Mouse (Mus musculus) forebrain, embryonic 14.5 days (tissue): ENCODE measurements around the gene Urb2. TPM values are rescaled to one million over a fixed set of nuclear protein-coding genes. Genes with fewer than 3 reads are reported as not detected.

ENCODE experiments used
- ATAC-seq: fragments of 200-750 bp; cut with Nextera tagmentation; 2 replicates; pipeline ENCODE4 v1.8.0; 2017; ENCODE audit warnings: mild to moderate bottlenecking, moderate library complexity
- DNase-seq: peaks from one replicate; pipeline ENCODE4 v3.0.0-alpha.2; 2015; ENCODE audit warnings: low spot score
- H3K27ac ChIP-seq: fragments of 300-500 bp; sonication (generic); 2 replicates; pipeline ENCODE4 v1.5.1; 2014; ENCODE audit warnings: low read depth, mild to moderate bottlenecking, control low read depth, low read length, moderate library complexity
- H3K27me3 ChIP-seq: fragments of 300-500 bp; sonication (generic); replicated peaks from 2 replicates; pipeline ENCODE4 v1.6.1; 2014; ENCODE audit warnings: low read length, control low read depth, mixed read lengths; ENCODE audit not compliant: control insufficient read depth, insufficient read depth
- H3K36me3 ChIP-seq: fragments of 300-500 bp; sonication (generic); 2 replicates; pipeline ENCODE4 v1.6.1; 2014; ENCODE audit warnings: low read length, control low read depth; ENCODE audit not compliant: control insufficient read depth, insufficient read depth
- H3K4me1 ChIP-seq: fragments of 300-500 bp; sonication (generic); 2 replicates; pipeline ENCODE4 v1.6.1; 2014; ENCODE audit warnings: antibody characterized with exemption, low read length, control low read depth; ENCODE audit not compliant: control insufficient read depth, insufficient read depth
- H3K4me2 ChIP-seq: fragments of 300-500 bp; sonication (generic); 2 replicates; pipeline ENCODE4 v1.6.1; 2014; ENCODE audit warnings: mild to moderate bottlenecking, control low read depth, low read length
- H3K4me3 ChIP-seq: fragments of 300-500 bp; sonication (generic); 2 replicates; pipeline ENCODE4 v1.5.1; 2014; ENCODE audit warnings: low read depth, low read length, control low read depth
- H3K9ac ChIP-seq: fragments of 300-500 bp; sonication (generic); 2 replicates; pipeline ENCODE4 v1.6.1; 2014; ENCODE audit warnings: mild to moderate bottlenecking, low read length, control low read depth, moderate library complexity
- H3K9me3 ChIP-seq: fragments of 300-500 bp; sonication (generic); replicated peaks from 2 replicates; pipeline ENCODE4 v1.6.1; 2016; ENCODE audit warnings: low read length, control low read depth, mixed read lengths; ENCODE audit not compliant: control insufficient read depth
- WGBS: fragments of 180-500 bp; shearing (Covaris S2); extraction: QIAGEN DNeasy Blood & Tissue Kit; methylation state at CpG from one replicate; pipeline ENCODE4 v1.1.7; 2014; 5-methylcytosine and 5-hydroxymethylcytosine counted together
- polyA plus RNA-seq: library from polyadenylated mRNA; unstranded; fragments of >200 nt; fragmentation: Nextera tagmentation; extraction: Ambion mirVana; gene quantifications from 2 replicates; pipeline ENCODE4 v1.2.1, GENCODE M21; 2014

The Urb2 gene
- polyA plus RNA-seq, 1 experiment from 2014 or later, result 3.9 TPM

GRCm38 (mm10) chr8:123982826-123983400 lies 38.4 kb upstream of the Urb2 start, which contains the start of gene Abcb10:
Gene Abcb10, minus strand, starts transcription at chr8:123983122.
- H3K4me3 ChIP-seq, result peak within 1 kb of the TSS; percentile 60
- H3K36me3 ChIP-seq, result no peaks in the 10 kb centered on the region
- peak within 1 kb of the TSS; percentile 83 for H3K9ac ChIP-seq
- DNase-seq, result peak; percentile 74
- peak within 1 kb of the TSS; percentile 94 for H3K4me2 ChIP-seq
- no peaks in the 10 kb centered on the region for H3K9me3 ChIP-seq
- ATAC-seq, result peak; percentile 87
- peaks cover 10% of the 10 kb centered on the region for H3K4me1 ChIP-seq
- WGBS, result under 1% methylated on average over 44 of the region's 56 CpGs
- H3K27ac ChIP-seq, result 0 out of 2 replicates have a peak within 1 kb of the TSS, but pooled peaks have one; percentile 44
- no peaks in the 10 kb centered on the region for H3K27me3 ChIP-seq

GRCm38 (mm10) chr8:123988605-123989038 lies 32.7 kb upstream of the Urb2 start:
- DNase-seq (no peak), ATAC-seq (no peak)
- Histone ChIP-seq H3K9me3 (no peaks in the 10 kb centered on the region), H3K9ac (no peak overlapping the region), H3K4me2 (no peak overlapping the region), H3K36me3 (no peaks in the 10 kb centered on the region), H3K27me3 (no peaks in the 10 kb centered on the region), H3K4me3 (no peak overlapping the region), H3K27ac (no peak overlapping the region), H3K4me1 (no peaks in the 10 kb centered on the region)
- 81% methylated on average over 6 of the region's 6 CpGs for WGBS

- no peaks in the 10 kb centered on the region for H3K36me3 ChIP-seq
- 84% methylated on average over 7 of the region's 7 CpGs for WGBS
- no peak overlapping the region for H3K9ac ChIP-seq
- no peaks in the 10 kb centered on the region for H3K9me3 ChIP-seq
- DNase-seq (no peak), ATAC-seq (no peak)
- H3K27me3 ChIP-seq, result no peaks in the 10 kb centered on the region
- no peak overlapping the region for H3K27ac ChIP-seq
- H3K4me2 ChIP-seq, result no peak overlapping the region
- no peak overlapping the region for H3K4me3 ChIP-seq
- no peaks in the 10 kb centered on the region for H3K4me1 ChIP-seq
These were observed 32.2 kb upstream of the Urb2 start for GRCm38 (mm10) chr8:123989128-123989527.

- H3K9ac ChIP-seq, result no peak overlapping the region
- H3K4me1 ChIP-seq, result no peaks in the 10 kb centered on the region
- no peaks in the 10 kb centered on the region for H3K9me3 ChIP-seq
- no peak overlapping the region for H3K27ac ChIP-seq
- ATAC-seq (no peak), DNase-seq (no peak)
- H3K4me2 ChIP-seq, result no peak overlapping the region
- no peaks in the 10 kb centered on the region for H3K36me3 ChIP-seq
- no peak overlapping the region for H3K4me3 ChIP-seq
- H3K27me3 ChIP-seq, result no peaks in the 10 kb centered on the region
- WGBS, result 89% methylated on average over 13 of the region's 13 CpGs
These were observed 30.8 kb upstream of the Urb2 start for GRCm38 (mm10) chr8:123990277-123991049.

GRCm38 (mm10) chr8:123992587-123992986 lies 28.7 kb upstream of the Urb2 start:
- H3K4me1 ChIP-seq, result no peaks in the 10 kb centered on the region
- no peaks in the 10 kb centered on the region for H3K9me3 ChIP-seq
- H3K4me2 ChIP-seq, result no peak overlapping the region
- 71% methylated on average over 8 of the region's 8 CpGs for WGBS
- H3K9ac ChIP-seq, result no peak overlapping the region
- peaks cover 15% of the 10 kb centered on the region for H3K36me3 ChIP-seq
- no peak overlapping the region for H3K27ac ChIP-seq
- ATAC-seq (no peak), DNase-seq (peak; percentile 44)
- H3K27me3 ChIP-seq, result no peaks in the 10 kb centered on the region
- H3K4me3 ChIP-seq, result no peak overlapping the region

- Histone ChIP-seq H3K4me3 (no peak overlapping the region), H3K4me2 (no peak overlapping the region), H3K9me3 (no peaks in the 10 kb centered on the region), H3K27ac (no peak overlapping the region), H3K4me1 (no peaks in the 10 kb centered on the region), H3K27me3 (no peaks in the 10 kb centered on the region), H3K36me3 (peaks cover 15% of the 10 kb centered on the region), H3K9ac (no peak overlapping the region)
- DNase-seq (no peak), ATAC-seq (no peak)
- WGBS, result 91% methylated on average over 5 of the region's 5 CpGs
These were observed 27.7 kb upstream of the Urb2 start for GRCm38 (mm10) chr8:123993597-123993996.

GRCm38 (mm10) chr8:123993997-123994396 lies 27.3 kb upstream of the Urb2 start:
- Histone ChIP-seq H3K27me3 (no peaks in the 10 kb centered on the region), H3K27ac (no peak overlapping the region), H3K9me3 (no peaks in the 10 kb centered on the region), H3K36me3 (peaks cover 15% of the 10 kb centered on the region), H3K4me3 (no peak overlapping the region), H3K4me2 (no peak overlapping the region), H3K9ac (no peak overlapping the region), H3K4me1 (no peaks in the 10 kb centered on the region)
- DNase-seq (no peak), ATAC-seq (no peak)
- 90% methylated on average over 3 of the region's 3 CpGs for WGBS

- H3K27ac ChIP-seq, result no peak overlapping the region
- no peak overlapping the region for H3K9ac ChIP-seq
- no peak for DNase-seq
- H3K4me3 ChIP-seq, result no peak overlapping the region
- WGBS, result 88% methylated on average over 2 of the region's 2 CpGs
- no peak overlapping the region for H3K4me2 ChIP-seq
- H3K9me3 ChIP-seq, result no peaks in the 10 kb centered on the region
- H3K36me3 ChIP-seq, result peaks cover 53% of the 10 kb centered on the region
- no peaks in the 10 kb centered on the region for H3K27me3 ChIP-seq
- ATAC-seq, result no peak
- no peaks in the 10 kb centered on the region for H3K4me1 ChIP-seq
These were observed 21.7 kb upstream of the Urb2 start for GRCm38 (mm10) chr8:123999568-123999967.

GRCm38 (mm10) chr8:124002546-124003108 lies 18.7 kb upstream of the Urb2 start:
- no peak overlapping the region for H3K4me2 ChIP-seq
- no peaks in the 10 kb centered on the region for H3K4me1 ChIP-seq
- H3K27me3 ChIP-seq, result no peaks in the 10 kb centered on the region
- no peak for DNase-seq
- no peak overlapping the region for H3K27ac ChIP-seq
- no peaks in the 10 kb centered on the region for H3K9me3 ChIP-seq
- ATAC-seq, result no peak
- peaks cover 66% of the 10 kb centered on the region for H3K36me3 ChIP-seq
- WGBS, result 94% methylated on average over 10 of the region's 10 CpGs
- no peak overlapping the region for H3K9ac ChIP-seq
- H3K4me3 ChIP-seq, result no peak overlapping the region
